ENCODE assay signal across 8 mouse cellular contexts in the genomic region with DNA sequence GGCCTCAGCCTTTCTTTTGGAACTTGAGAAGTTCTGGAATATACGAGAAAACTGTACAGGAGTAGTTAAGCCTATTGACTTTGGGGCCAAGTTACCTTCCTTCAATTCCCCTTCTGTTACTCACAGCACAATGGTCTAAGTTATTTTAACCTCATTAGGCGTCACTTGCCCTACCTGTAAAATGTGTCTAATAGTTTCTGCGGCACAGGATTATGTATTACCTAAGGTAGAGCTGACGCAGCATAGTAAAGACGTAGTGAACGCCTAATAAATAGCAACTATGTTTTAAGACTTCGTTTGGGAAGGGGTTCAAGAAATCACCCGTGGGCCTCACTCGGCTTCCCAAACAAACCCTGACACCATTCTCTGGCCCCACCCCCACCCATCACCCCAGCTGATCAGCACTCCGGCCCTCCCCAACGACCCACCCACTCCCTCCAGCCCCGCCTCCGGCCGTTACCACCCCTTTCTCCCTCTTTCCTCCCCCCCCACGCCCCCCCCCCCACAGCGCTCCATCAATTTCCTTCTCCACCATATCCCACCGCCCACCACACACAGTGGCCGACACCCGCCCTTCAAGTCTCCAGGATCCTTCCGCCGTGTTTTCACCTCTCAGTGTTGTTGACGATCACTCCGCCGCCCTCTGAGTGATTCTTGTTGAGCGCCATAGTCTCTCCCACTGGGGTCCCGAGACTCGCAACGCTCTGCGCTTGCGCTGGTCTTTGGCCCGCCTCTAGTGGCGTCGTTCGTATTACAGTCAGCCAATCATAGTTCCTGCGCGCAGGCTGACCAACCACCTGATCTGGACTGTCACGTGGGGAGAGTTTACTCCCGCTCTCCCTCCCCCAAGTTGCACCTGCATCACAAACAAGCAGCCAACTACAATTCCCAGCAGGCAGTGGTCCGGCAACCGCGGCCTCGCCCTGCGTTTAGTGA. TPM values are rescaled to one million over a fixed set of nuclear protein-coding genes. Genes with fewer than 3 reads are reported as not detected.
DNase-seq lines count a peak whose midpoint lies in the region; ATAC-seq and TF ChIP-seq lines count a peak whose summit lies in the region.

A gene (minus strand): TSS at position 738 of the 936 bp plus-strand sequence.

- peak; percentile 98 for ATAC-seq in embryonic facial prominence, embryonic 15.5 days (ENCODE audit: insufficient number of reproducible peaks, low FRiP score, low TSS enrichment, low read depth)
- ATAC-seq in limb, embryonic 14.5 days (ENCODE audit: low FRiP score, low read depth): peak; percentile 97
- peak; percentile 96 for ATAC-seq in midbrain, postnatal 0 days (ENCODE audit: low FRiP score)

- H3K36me3 ChIP-seq in embryonic facial prominence, embryonic 15.5 days: peaks cover 23% of the 10 kb centered on the region
- peaks cover 25% of the 10 kb centered on the region for H3K36me3 ChIP-seq in limb, embryonic 14.5 days (ENCODE audit: control insufficient read depth, insufficient read depth, low read length)
- peaks cover 20% of the 10 kb centered on the region for H3K36me3 ChIP-seq in midbrain, postnatal 0 days (ENCODE audit: insufficient read depth, low read length)

- H3K4me3 ChIP-seq in bone marrow, adult 2 months (replicated peaks; ENCODE audit: control insufficient read depth, low read depth, low read length): peak within 1 kb of the TSS; percentile 91
- H3K4me3 ChIP-seq in embryonic facial prominence, embryonic 15.5 days (replicated peaks): peak within 1 kb of the TSS; percentile 54
- H3K4me3 ChIP-seq in limb, embryonic 14.5 days (replicated peaks; ENCODE audit: low read length): peak within 1 kb of the TSS; percentile 40
- peak within 1 kb of the TSS; percentile 41 for H3K4me3 ChIP-seq in midbrain, postnatal 0 days (ENCODE audit: low read depth, low read length)

- 3% methylated on average over 40 of the region's 43 CpGs for WGBS in bone marrow, adult 2 months
- WGBS in embryonic facial prominence, embryonic 15.5 days: 4% methylated on average over 39 of the region's 43 CpGs
- WGBS in limb, embryonic 14.5 days: 1% methylated on average over 42 of the region's 43 CpGs
- WGBS in midbrain, postnatal 0 days: 3% methylated on average over 40 of the region's 43 CpGs

- no peaks in the 10 kb centered on the region for H3K9me3 ChIP-seq in embryonic facial prominence, embryonic 15.5 days (replicated peaks)
- H3K9me3 ChIP-seq in limb, embryonic 14.5 days (ENCODE audit: control insufficient read depth, low read length): no peaks in the 10 kb centered on the region
- no peaks in the 10 kb centered on the region for H3K9me3 ChIP-seq in midbrain, postnatal 0 days (ENCODE audit: low read length)

- peaks cover 3% of the 10 kb centered on the region for H3K4me1 ChIP-seq in bone marrow, adult 2 months (ENCODE audit: control insufficient read depth, insufficient read depth, low read length)
- H3K4me1 ChIP-seq in embryonic facial prominence, embryonic 15.5 days: peaks cover 25% of the 10 kb centered on the region
- H3K4me1 ChIP-seq in limb, embryonic 14.5 days (ENCODE audit: control insufficient read depth, insufficient read depth, low read length): peaks cover 11% of the 10 kb centered on the region
- H3K4me1 ChIP-seq in midbrain, postnatal 0 days (ENCODE audit: insufficient read depth, low read length): 0 out of 2 replicates have a peak, but pooled peaks cover 3% of the 10 kb centered on the region

- H3K4me2 ChIP-seq in embryonic facial prominence, embryonic 15.5 days (replicated peaks): peak within 1 kb of the TSS; percentile 64
- peak within 1 kb of the TSS; percentile 49 for H3K4me2 ChIP-seq in limb, embryonic 14.5 days (replicated peaks; ENCODE audit: low read depth, low read length, severe bottlenecking)
- peak within 1 kb of the TSS; percentile 49 for H3K4me2 ChIP-seq in midbrain, postnatal 0 days (ENCODE audit: low read depth, low read length, poor library complexity, severe bottlenecking)

- TF ChIP-seq CTCF in bone marrow, adult 2 months (IDR thresholded peaks at IDR 0.05; ENCODE audit: control insufficient read depth, insufficient read depth, low read length): no peak
- TF ChIP-seq CTCF in midbrain, postnatal 0 days (IDR thresholded peaks at IDR 0.05): peak; percentile 61

- no peaks in the 10 kb centered on the region for H3K27me3 ChIP-seq in embryonic facial prominence, embryonic 15.5 days
- no peaks in the 10 kb centered on the region for H3K27me3 ChIP-seq in limb, embryonic 14.5 days (ENCODE audit: control insufficient read depth, insufficient read depth, low read length)
- no peaks in the 10 kb centered on the region for H3K27me3 ChIP-seq in midbrain, postnatal 0 days (ENCODE audit: insufficient read depth, low read length)

- peak; percentile 92 for TF ChIP-seq POLR2A in bone marrow, adult 2 months (IDR thresholded peaks at IDR 0.05; ENCODE audit: borderline replicate concordance, control insufficient read depth, low read depth, low read length)
- TF ChIP-seq POLR2A in limb, embryonic 14.5 days (IDR thresholded peaks at IDR 0.05; ENCODE audit: borderline replicate concordance, extremely low read depth, insufficient read depth, insufficient read length): no peak

- H3K9ac ChIP-seq in embryonic facial prominence, embryonic 15.5 days: peak within 1 kb of the TSS; percentile 42
- H3K9ac ChIP-seq in limb, embryonic 14.5 days (ENCODE audit: low read depth, low read length, severe bottlenecking): peak within 1 kb of the TSS; percentile 34; the same call in 1 of the 2 replicates
- H3K9ac ChIP-seq in midbrain, postnatal 0 days (replicated peaks; ENCODE audit: low read length, poor library complexity, severe bottlenecking): peak within 1 kb of the TSS; percentile 29; the same call in 1 of the 2 replicates

- H3K27ac ChIP-seq in bone marrow, adult 2 months (ENCODE audit: control insufficient read depth, insufficient read depth, low read depth, low read length, poor library complexity): peak within 1 kb of the TSS; percentile 96
- peak within 1 kb of the TSS; percentile 86 for H3K27ac ChIP-seq in embryonic facial prominence, embryonic 15.5 days (replicated peaks)
- H3K27ac ChIP-seq in limb, embryonic 14.5 days (replicated peaks; ENCODE audit: low read depth, low read length): peak within 1 kb of the TSS; percentile 33
- peak within 1 kb of the TSS; percentile 4 for H3K27ac ChIP-seq in midbrain, postnatal 0 days (ENCODE audit: low read depth, low read length)

- DNase-seq in 416B (ENCODE audit: low read depth): peak; percentile 100
- peak; percentile 98 for DNase-seq in heart, adult 8-10 months (ENCODE audit: low spot score)
- DNase-seq in kidney, adult 9 months: peak; percentile 100
- peak; percentile 100 for DNase-seq in limb, embryonic 14.5 days (ENCODE audit: low spot score)
- DNase-seq in midbrain, postnatal 0 days (ENCODE audit: low spot score): peak; percentile 100
- peak; percentile 88 to 92 for DNase-seq in spleen, postnatal 14 days (ENCODE audit: low spot score in 2 of 2)

RNA-seq across cellular contexts. Expression of the gene that starts here (rescaled TPM):
- 55.0 and 68.0 TPM in 2 replicates for polyA plus RNA-seq in bone marrow, adult 2 months (2011; ENCODE audit: insufficient read depth, insufficient read length, low replicate concordance, missing spikeins)
- 68.6 and 90.8 TPM in 2 replicates for polyA plus RNA-seq in embryonic facial prominence, embryonic 15.5 days (2015; fragmentation: Nextera tagmentation; extraction: Ambion mirVana)
- 100 to 1,000 TPM; 108 to 126 (median 116) TPM for total RNA-seq in heart, adult 8-10 months (2022)
- 58.6 and 76.2 TPM in 2 replicates for polyA plus RNA-seq in limb, embryonic 14.5 days (2012; rRNA removed)
- 56.8 and 57.7 TPM in 2 replicates for polyA plus RNA-seq in limb, embryonic 14.5 days (2014; fragmentation: Nextera tagmentation; extraction: Ambion mirVana)
- 119 and 150 TPM in 2 replicates for total RNA-seq in midbrain, postnatal 0 days (2014; rRNA removed)
- 254 and 267 TPM in 2 replicates for polyA plus RNA-seq in midbrain, postnatal 0 days (2015; fragmentation: Nextera tagmentation; extraction: Ambion mirVana)

Comparison
In these comparisons a context has a peak if more than half of its experiments do, and no peak if none do; other contexts are left out.
1. Peak in every context shown above with its lines: DNase-seq, ATAC-seq, H3K4me3 ChIP-seq and H3K27ac ChIP-seq.
2. H3K27ac ChIP-seq: peak in every context shown above with its lines; median percentile 96 in bone marrow, adult 2 months; 86 in embryonic facial prominence, embryonic 15.5 days; 33 in limb, embryonic 14.5 days; 4 in midbrain, postnatal 0 days.
3. H3K4me3 ChIP-seq: peak in every context shown above with its lines; median percentile 91 in bone marrow, adult 2 months; 54 in embryonic facial prominence, embryonic 15.5 days; 41 in midbrain, postnatal 0 days; 40 in limb, embryonic 14.5 days.